Mouse (Mus musculus) MEL (cell line): ENCODE measurements around the gene Akap1. TPM values are rescaled to one million over a fixed set of nuclear protein-coding genes. Genes with fewer than 3 reads are reported as not detected.

Experiments used
- DNase-seq: peaks from one replicate; pipeline ENCODE4 v3.0.0; 2011; ENCODE audit warnings: low read depth, low spot score
- H3K27ac ChIP-seq: 2 replicates; pipeline ENCODE4 v1.5.1; 2012; ENCODE audit warnings: low read depth, mild to moderate bottlenecking, control low read depth, low read length, moderate library complexity; ENCODE audit not compliant: control insufficient read depth
- H3K27me3 ChIP-seq, 2 experiments: fragments of 150-350 bp in 1 of 2; sonication (generic) in 1 of 2; 2 replicates each; pipeline ENCODE4 v1.6.1; 2012; ENCODE audit warnings: low read length in 2 of 2, mild to moderate bottlenecking in 2 of 2, improper control_type of control experiment in 1 of 2, moderate library complexity in 1 of 2; ENCODE audit not compliant: insufficient read depth in 2 of 2, control insufficient read depth in 1 of 2
- H3K36me3 ChIP-seq, 2 experiments: 2 replicates each; pipeline ENCODE4 v1.6.1; 2012 to 2014; ENCODE audit warnings: low read length in 2 of 2, improper control_type of control experiment in 1 of 2, inconsistent platforms in 1 of 2, mild to moderate bottlenecking in 1 of 2; ENCODE audit not compliant: insufficient read depth in 2 of 2, control insufficient read depth in 1 of 2
- H3K4me1 ChIP-seq, 2 experiments: fragments of 150-350 bp in 1 of 2; sonication (generic) in 1 of 2; 2 replicates each; pipeline ENCODE4 v1.6.1; 2012; ENCODE audit warnings: low read length in 2 of 2, improper control_type of control experiment in 1 of 2, mild to moderate bottlenecking in 1 of 2; ENCODE audit not compliant: insufficient read depth in 2 of 2, control insufficient read depth in 1 of 2
- H3K4me3 ChIP-seq, 2 experiments: fragments of 150-350 bp in 1 of 2; sonication (generic) in 1 of 2; 2 replicates each; pipeline ENCODE4 v1.5.1; 2012; ENCODE audit warnings: low read depth in 2 of 2, low read length in 2 of 2, mild to moderate bottlenecking in 2 of 2, moderate library complexity in 2 of 2, control low read depth in 1 of 2, improper control_type of control experiment in 1 of 2; ENCODE audit not compliant: control insufficient read depth in 1 of 2, insufficient read depth in 1 of 2
- H3K79me2 ChIP-seq: 2 replicates; pipeline ENCODE4 v1.6.1; 2012; ENCODE audit warnings: mild to moderate bottlenecking, low read length, moderate library complexity; ENCODE audit not compliant: control insufficient read depth, poor library complexity, insufficient read depth
- H3K9ac ChIP-seq: 2 replicates; pipeline ENCODE4 v1.6.1; 2012; ENCODE audit warnings: low read depth, mild to moderate bottlenecking, control low read depth, low read length, moderate library complexity; ENCODE audit not compliant: control insufficient read depth, poor library complexity, severe bottlenecking
- H3K9me3 ChIP-seq: fragments of 150-350 bp; sonication (generic); replicated peaks from 2 replicates; pipeline ENCODE4 v1.6.1; 2012; ENCODE audit warnings: mild to moderate bottlenecking, low read length, improper control_type of control experiment, moderate library complexity; ENCODE audit not compliant: insufficient read depth
- BHLHE40 ChIP-seq: IDR thresholded peaks from 2 replicates; pipeline ENCODE4 v1.6.1; 2012; ENCODE audit warnings: low read depth, mild to moderate bottlenecking, inconsistent platforms, low read length, improper control_type of control experiment, borderline replicate concordance
- CHD2 ChIP-seq: IDR thresholded peaks from 2 replicates; pipeline ENCODE4 v1.6.1; 2011; ENCODE audit warnings: low read length, improper control_type of control experiment
- GABPA ChIP-seq: IDR thresholded peaks from 2 replicates; pipeline ENCODE4 v1.6.1; 2012; ENCODE audit warnings: low read depth, mild to moderate bottlenecking, inconsistent platforms, low read length, improper control_type of control experiment, moderate library complexity
- GATA1 ChIP-seq: IDR thresholded peaks from 2 replicates; pipeline ENCODE4 v1.6.1; 2011; ENCODE audit warnings: low read depth, low read length, improper control_type of control experiment
- HCFC1 ChIP-seq: IDR thresholded peaks from 2 replicates; pipeline ENCODE4 v1.6.1; 2012; ENCODE audit warnings: low read depth, mild to moderate bottlenecking, inconsistent platforms, low read length, improper control_type of control experiment, moderate library complexity
- KAT2A ChIP-seq: conservative IDR thresholded peaks from 2 replicates; pipeline ENCODE4 v1.6.1; 2012; ENCODE audit warnings: low read depth, low read length, improper control_type of control experiment, inconsistent platforms
- MAX ChIP-seq: IDR thresholded peaks from 2 replicates; pipeline ENCODE4 v1.6.1; 2011; ENCODE audit warnings: low read length, improper control_type of control experiment
- MAZ ChIP-seq: IDR thresholded peaks from 2 replicates; pipeline ENCODE4 v1.6.1; 2012; ENCODE audit warnings: low read depth, mild to moderate bottlenecking, inconsistent platforms, low read length, improper control_type of control experiment
- MYC ChIP-seq: IDR thresholded peaks from 2 replicates; pipeline ENCODE4 v1.6.1; 2011; ENCODE audit warnings: low read depth, mild to moderate bottlenecking, low read length, improper control_type of control experiment, moderate library complexity
- POLR2A ChIP-seq, 2 experiments: IDR thresholded peaks; 2 replicates each; pipeline ENCODE4 v1.6.1; 2011 to 2012; ENCODE audit warnings: low read length in 2 of 2, mild to moderate bottlenecking in 2 of 2, control low read depth in 1 of 2, improper control_type of control experiment in 1 of 2, low read depth in 1 of 2, moderate library complexity in 1 of 2; ENCODE audit not compliant: control insufficient read depth in 1 of 2, insufficient read depth in 1 of 2, poor library complexity in 1 of 2
- POLR2AphosphoS2 ChIP-seq: IDR thresholded peaks from 2 replicates; pipeline ENCODE4 v1.6.1; 2011; ENCODE audit warnings: low read length, improper control_type of control experiment
- SIN3A ChIP-seq: IDR thresholded peaks from 2 replicates; pipeline ENCODE4 v1.6.1; 2012; ENCODE audit warnings: low read length, improper control_type of control experiment, inconsistent platforms
- USF1 ChIP-seq: IDR thresholded peaks from 2 replicates; pipeline ENCODE4 v1.6.1; 2014; ENCODE audit warnings: low read depth, mild to moderate bottlenecking, inconsistent platforms, low read length, improper control_type of control experiment, moderate library complexity
- USF2 ChIP-seq, 2 experiments: IDR thresholded peaks; 2 replicates each; pipeline ENCODE4 v1.6.1; 2011 to 2012; ENCODE audit warnings: improper control_type of control experiment in 2 of 2, low read length in 2 of 2, borderline replicate concordance in 1 of 2, inconsistent platforms in 1 of 2, low read depth in 1 of 2, mild to moderate bottlenecking in 1 of 2; ENCODE audit not compliant: insufficient read depth in 1 of 2
- ZKSCAN1 ChIP-seq: IDR thresholded peaks from 2 replicates; pipeline ENCODE4 v1.6.1; 2012; ENCODE audit warnings: low read depth, mild to moderate bottlenecking, inconsistent platforms, low read length, improper control_type of control experiment, moderate library complexity
- ZMIZ1 ChIP-seq: IDR thresholded peaks from 2 replicates; pipeline ENCODE4 v1.6.1; 2012; ENCODE audit warnings: low read depth, mild to moderate bottlenecking, inconsistent platforms, low read length, improper control_type of control experiment, moderate library complexity
- polyA plus RNA-seq, 2 experiments: library from polyadenylated mRNA; stranded (reverse) in 1 of 2; unstranded in 1 of 2; fragments of >175 nt in 1 of 2; fragments of >200 nt in 1 of 2; gene quantifications; 2 replicates each; pipeline versions ENCODE4 v1.2.1 to v1.2.4; 2012; ENCODE audit warnings: low replicate concordance in 2 of 2, low read depth in 1 of 2; ENCODE audit not compliant: insufficient read length in 2 of 2, insufficient read depth in 1 of 2, missing spikeins in 1 of 2
- total RNA-seq: library from RNA; depleted of rRNA; stranded (reverse); fragments of 300-350 nt; gene quantifications from 2 replicates; pipeline ENCODE4 v1.2.3, GENCODE M21; 2012

The Akap1 gene
- total and polyA plus RNA-seq, 3 experiments: 39.0 to 70.5 (median 59.6) TPM

DNA sequence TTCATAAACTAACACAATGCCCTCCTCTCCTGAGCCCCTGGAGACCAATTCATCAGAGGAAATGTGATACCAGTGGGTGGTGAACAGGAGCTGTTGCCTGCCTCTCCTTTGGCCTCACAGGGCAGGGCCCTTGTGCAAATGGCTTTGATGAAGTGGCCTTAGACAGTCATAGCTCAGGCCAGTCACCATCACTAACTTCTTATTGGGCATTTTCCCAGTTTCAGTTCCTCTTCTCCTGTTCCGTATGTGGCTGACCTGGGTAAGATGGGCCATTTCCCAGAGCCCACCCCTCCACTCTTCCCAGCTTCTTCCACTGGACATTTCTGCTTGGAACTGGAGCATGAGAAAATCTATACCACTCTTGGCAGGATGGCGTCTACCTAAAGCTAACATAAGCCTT, 5.1 kb upstream of the Akap1 start:
- DNase-seq: no peak
- no peaks in the 10 kb centered on the region; the same call in 1 of the 2 replicates for H3K79me2 ChIP-seq
- H3K4me1 ChIP-seq: peaks cover 0 to 5% of the 10 kb centered on the region in 2 experiments; a peak in 2 of 4 replicates
- TF ChIP-seq SIN3A: no peak
- no peak for TF ChIP-seq GABPA
- no peak for TF ChIP-seq USF1
- TF ChIP-seq BHLHE40: no peak
- no peak for TF ChIP-seq ZMIZ1
- no peak for TF ChIP-seq ZKSCAN1
- TF ChIP-seq POLR2A (IDR thresholded peaks at IDR 0.05; ENCODE audit: control insufficient read depth in 1 of 2, insufficient read depth in 1 of 2, low read depth in 1 of 2, low read length in 2 of 2, poor library complexity in 1 of 2): no peak
- TF ChIP-seq MAZ: no peak
- no peak for TF ChIP-seq POLR2AphosphoS2
- no peak for TF ChIP-seq CHD2
- TF ChIP-seq USF2 (IDR thresholded peaks at IDR 0.05; ENCODE audit: borderline replicate concordance in 1 of 2, insufficient read depth in 1 of 2, low read depth in 1 of 2, low read length in 2 of 2): no peak
- no peak for TF ChIP-seq GATA1
- no peak for TF ChIP-seq HCFC1
- TF ChIP-seq MAX: no peak
- TF ChIP-seq MYC: no peak
- no peak for TF ChIP-seq KAT2A
- TF ChIP-seq, all 39 proteins: peak for 0
- peaks cover 0 to 4% of the 10 kb centered on the region in 2 experiments; a peak in 2 of 4 replicates for H3K36me3 ChIP-seq
- H3K27me3 ChIP-seq: peaks cover 12 to 19% of the 10 kb centered on the region in 2 experiments
- no peak overlapping the region for H3K27ac ChIP-seq
- H3K4me3 ChIP-seq: no peak overlapping the region
- H3K9ac ChIP-seq: no peak overlapping the region
- no peaks in the 10 kb centered on the region for H3K9me3 ChIP-seq

DNA sequence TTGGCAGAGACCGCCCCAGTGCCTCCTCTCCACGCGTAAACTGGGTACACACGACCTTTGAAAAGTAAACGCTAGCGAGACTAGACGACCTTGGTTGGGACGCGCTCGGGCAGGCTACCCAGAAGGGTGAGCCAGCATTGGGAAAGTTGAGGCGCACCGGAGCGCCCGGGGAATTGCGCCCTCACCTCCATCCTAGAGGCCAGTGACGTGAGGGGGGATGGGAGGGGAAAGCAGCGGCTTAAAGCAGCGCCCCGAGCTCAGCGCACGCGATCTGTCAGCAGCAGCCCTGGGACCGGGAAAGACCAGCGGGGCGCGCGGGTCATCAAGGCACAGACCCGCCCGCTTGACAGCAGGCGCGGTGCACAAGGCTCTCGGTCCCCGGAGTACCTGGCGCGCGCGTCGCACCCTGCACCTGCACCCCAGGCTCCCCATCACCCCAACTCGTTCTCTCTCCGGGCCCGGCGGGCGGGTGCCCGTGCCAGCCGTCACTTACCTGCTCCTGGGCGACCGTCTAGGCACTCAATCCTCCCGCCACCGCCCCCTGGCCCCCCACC, 405 bp downstream of the Akap1 start:
- Histone ChIP-seq H3K36me3 (peaks cover 0 to 18% of the 10 kb centered on the region in 2 experiments; a peak in 2 of 4 replicates), H3K9ac (peak overlapping the region; percentile 87), H3K9me3 (no peaks in the 10 kb centered on the region), H3K27ac (peak overlapping the region; percentile 8; the same call in 1 of the 2 replicates), H3K79me2 (peaks cover 51% of the 10 kb centered on the region), H3K4me1 (peaks cover 7 to 18% of the 10 kb centered on the region in 2 experiments), H3K4me3 (peak overlapping the region; percentile 75 to 96), H3K27me3 (0 out of 4 replicates have a peak, but pooled peaks cover 0 to 3% of the 10 kb centered on the region in 2 experiments)
- DNase-seq: peak; percentile 86
- TF ChIP-seq BHLHE40: peak; percentile 3; the same call in 1 of the 2 replicates
- no peak for TF ChIP-seq GATA1
- peak; percentile 73; the same call in 1 of the 2 replicates for TF ChIP-seq MYC
- TF ChIP-seq SIN3A: 0 out of 2 replicates have a peak, but pooled peaks have one; percentile 5
